Mouse (Mus musculus): ENCODE results near the gene Pxdn. TPM values are rescaled to one million over a fixed set of nuclear protein-coding genes. Genes with fewer than 3 reads are reported as not detected.
A peak's percentile ranks its signal among the peaks of the same experiment; 100 is the strongest.

Pxdn gene
- polyA plus RNA-seq, 1 experiment from 2014 or later, result 117 TPM

- H3K27ac ChIP-seq (ENCODE audit: low read length), result no peak overlapping the region
- whole genome bisulfite sequencing, result 19% methylated on average over 1 of the region's 1 CpGs
- no peaks in the 10 kb centered on the region for H3K9me3 ChIP-seq (ENCODE audit: control insufficient read depth, low read depth, low read length)
- peaks cover 3% of the 10 kb centered on the region; the same call in 1 of the 2 replicates for H3K4me1 ChIP-seq (ENCODE audit: control insufficient read depth, insufficient read depth, low read length)
- no peak overlapping the region for H3K4me3 ChIP-seq (ENCODE audit: low read depth, low read length)
- ATAC-seq (ENCODE audit: insufficient number of reproducible peaks, insufficient read depth, low FRiP score, low read depth), result no peak
- H3K4me2 ChIP-seq (replicated peaks; ENCODE audit: low read depth, low read length), result no peak overlapping the region
- H3K27me3 ChIP-seq (ENCODE audit: control insufficient read depth, insufficient read depth, low read length), result no peaks in the 10 kb centered on the region
- H3K36me3 ChIP-seq (ENCODE audit: control insufficient read depth, insufficient read depth, low read length), result no peaks in the 10 kb centered on the region
- no peak overlapping the region for H3K9ac ChIP-seq (replicated peaks; ENCODE audit: low read depth, low read length)
Observed at GRCm38 (mm10) chr12:30035406-30035805, 98.0 kb downstream of the Pxdn start.

GRCm38 (mm10) chr12:30035841-30036568 is 98.6 kb downstream of the Pxdn start:
- H3K9ac ChIP-seq (replicated peaks; ENCODE audit: low read depth, low read length), result no peak overlapping the region
- no peaks in the 10 kb centered on the region for H3K27me3 ChIP-seq (ENCODE audit: control insufficient read depth, insufficient read depth, low read length)
- H3K36me3 ChIP-seq (ENCODE audit: control insufficient read depth, insufficient read depth, low read length), result no peaks in the 10 kb centered on the region
- no peak overlapping the region for H3K4me2 ChIP-seq (replicated peaks; ENCODE audit: low read depth, low read length)
- no peak overlapping the region for H3K27ac ChIP-seq (ENCODE audit: low read length)
- H3K9me3 ChIP-seq (ENCODE audit: control insufficient read depth, low read depth, low read length), result no peaks in the 10 kb centered on the region
- peaks cover 3% of the 10 kb centered on the region; the same call in 1 of the 2 replicates for H3K4me1 ChIP-seq (ENCODE audit: control insufficient read depth, insufficient read depth, low read length)
- H3K4me3 ChIP-seq (ENCODE audit: low read depth, low read length), result no peak overlapping the region
- no peak for ATAC-seq (ENCODE audit: insufficient number of reproducible peaks, insufficient read depth, low FRiP score, low read depth)

- 74% methylated on average over 4 of the region's 4 CpGs for WGBS
- Histone ChIP-seq H3K27ac (ENCODE audit: low read length) (no peak overlapping the region), H3K27me3 (ENCODE audit: control insufficient read depth, insufficient read depth, low read length) (no peaks in the 10 kb centered on the region), H3K4me1 (ENCODE audit: control insufficient read depth, insufficient read depth, low read length) (peaks cover 3% of the 10 kb centered on the region; the same call in 1 of the 2 replicates), H3K4me3 (ENCODE audit: low read depth, low read length) (no peak overlapping the region), H3K9me3 (ENCODE audit: control insufficient read depth, low read depth, low read length) (no peaks in the 10 kb centered on the region), H3K9ac (replicated peaks; ENCODE audit: low read depth, low read length) (no peak overlapping the region), H3K36me3 (ENCODE audit: control insufficient read depth, insufficient read depth, low read length) (no peaks in the 10 kb centered on the region), H3K4me2 (replicated peaks; ENCODE audit: low read depth, low read length) (no peak overlapping the region)
- no peak for ATAC-seq (ENCODE audit: insufficient number of reproducible peaks, insufficient read depth, low FRiP score, low read depth)
Observed at GRCm38 (mm10) chr12:30036569-30037055, 99.2 kb downstream of the Pxdn start.

- Histone ChIP-seq H3K4me3 (ENCODE audit: low read depth, low read length) (no peak overlapping the region), H3K27ac (ENCODE audit: low read length) (peak overlapping the region; percentile 45; the same call in 1 of the 2 replicates), H3K4me1 (ENCODE audit: control insufficient read depth, insufficient read depth, low read length) (peaks cover 3% of the 10 kb centered on the region; the same call in 1 of the 2 replicates), H3K9me3 (ENCODE audit: control insufficient read depth, low read depth, low read length) (no peaks in the 10 kb centered on the region), H3K36me3 (ENCODE audit: control insufficient read depth, insufficient read depth, low read length) (no peaks in the 10 kb centered on the region), H3K4me2 (replicated peaks; ENCODE audit: low read depth, low read length) (no peak overlapping the region), H3K9ac (replicated peaks; ENCODE audit: low read depth, low read length) (no peak overlapping the region), H3K27me3 (ENCODE audit: control insufficient read depth, insufficient read depth, low read length) (no peaks in the 10 kb centered on the region)
- ATAC-seq (ENCODE audit: insufficient number of reproducible peaks, insufficient read depth, low FRiP score, low read depth), result peak; percentile 33; the same call in 1 of the 2 replicates
- WGBS, result 37% methylated on average over 4 of the region's 4 CpGs
Observed at GRCm38 (mm10) chr12:30039565-30039964, 102.2 kb downstream of the Pxdn start.

- Histone ChIP-seq H3K9ac (replicated peaks; ENCODE audit: low read depth, low read length) (no peak overlapping the region), H3K36me3 (ENCODE audit: control insufficient read depth, insufficient read depth, low read length) (no peaks in the 10 kb centered on the region), H3K27ac (ENCODE audit: low read length) (peak overlapping the region; percentile 45; the same call in 1 of the 2 replicates), H3K27me3 (ENCODE audit: control insufficient read depth, insufficient read depth, low read length) (no peaks in the 10 kb centered on the region), H3K4me3 (ENCODE audit: low read depth, low read length) (no peak overlapping the region), H3K4me1 (ENCODE audit: control insufficient read depth, insufficient read depth, low read length) (peaks cover 3% of the 10 kb centered on the region; the same call in 1 of the 2 replicates), H3K4me2 (replicated peaks; ENCODE audit: low read depth, low read length) (no peak overlapping the region), H3K9me3 (ENCODE audit: control insufficient read depth, low read depth, low read length) (no peaks in the 10 kb centered on the region)
- ATAC-seq (ENCODE audit: insufficient number of reproducible peaks, insufficient read depth, low FRiP score, low read depth), result no peak
- WGBS, result 11% methylated on average over 4 of the region's 4 CpGs
Observed at GRCm38 (mm10) chr12:30040150-30040549, 102.7 kb downstream of the Pxdn start.

- no peak for ATAC-seq (ENCODE audit: insufficient number of reproducible peaks, insufficient read depth, low FRiP score, low read depth)
- Histone ChIP-seq H3K9ac (replicated peaks; ENCODE audit: low read depth, low read length) (no peak overlapping the region), H3K9me3 (ENCODE audit: control insufficient read depth, low read depth, low read length) (no peaks in the 10 kb centered on the region), H3K27me3 (ENCODE audit: control insufficient read depth, insufficient read depth, low read length) (no peaks in the 10 kb centered on the region), H3K27ac (ENCODE audit: low read length) (no peak overlapping the region), H3K36me3 (ENCODE audit: control insufficient read depth, insufficient read depth, low read length) (no peaks in the 10 kb centered on the region), H3K4me1 (ENCODE audit: control insufficient read depth, insufficient read depth, low read length) (no peaks in the 10 kb centered on the region), H3K4me3 (ENCODE audit: low read depth, low read length) (no peak overlapping the region), H3K4me2 (replicated peaks; ENCODE audit: low read depth, low read length) (no peak overlapping the region)
- WGBS, result 79% methylated on average over 6 of the region's 6 CpGs
Observed at GRCm38 (mm10) chr12:30048848-30049247, 111.4 kb downstream of the Pxdn start.

- no peaks in the 10 kb centered on the region for H3K9me3 ChIP-seq (ENCODE audit: control insufficient read depth, low read depth, low read length)
- no peak for ATAC-seq (ENCODE audit: insufficient number of reproducible peaks, insufficient read depth, low FRiP score, low read depth)
Observed at GRCm38 (mm10) chr12:30049818-30050217, 112.4 kb downstream of the Pxdn start.

GRCm38 (mm10) chr12:30050235-30050634 is 112.8 kb downstream of the Pxdn start:
- Histone ChIP-seq H3K4me2 (replicated peaks; ENCODE audit: low read depth, low read length) (no peak overlapping the region), H3K4me1 (ENCODE audit: control insufficient read depth, insufficient read depth, low read length) (no peaks in the 10 kb centered on the region), H3K4me3 (ENCODE audit: low read depth, low read length) (no peak overlapping the region), H3K27me3 (ENCODE audit: control insufficient read depth, insufficient read depth, low read length) (no peaks in the 10 kb centered on the region), H3K36me3 (ENCODE audit: control insufficient read depth, insufficient read depth, low read length) (no peaks in the 10 kb centered on the region), H3K9me3 (ENCODE audit: control insufficient read depth, low read depth, low read length) (no peaks in the 10 kb centered on the region), H3K9ac (replicated peaks; ENCODE audit: low read depth, low read length) (no peak overlapping the region), H3K27ac (ENCODE audit: low read length) (no peak overlapping the region)
- no peak for ATAC-seq (ENCODE audit: insufficient number of reproducible peaks, insufficient read depth, low FRiP score, low read depth)
- WGBS, result 17% methylated on average over 4 of the region's 4 CpGs

More at GRCm38 (mm10) chr12:30049818-30050217, 112.4 kb downstream of the Pxdn start:
- Histone ChIP-seq H3K4me3 (ENCODE audit: low read depth, low read length) (no peak overlapping the region), H3K4me1 (ENCODE audit: control insufficient read depth, insufficient read depth, low read length) (no peaks in the 10 kb centered on the region), H3K27ac (ENCODE audit: low read length) (no peak overlapping the region), H3K27me3 (ENCODE audit: control insufficient read depth, insufficient read depth, low read length) (no peaks in the 10 kb centered on the region), H3K36me3 (ENCODE audit: control insufficient read depth, insufficient read depth, low read length) (no peaks in the 10 kb centered on the region), H3K9ac (replicated peaks; ENCODE audit: low read depth, low read length) (no peak overlapping the region), H3K4me2 (replicated peaks; ENCODE audit: low read depth, low read length) (no peak overlapping the region)
- WGBS, result 79% methylated on average over 9 of the region's 9 CpGs
